Mouse (Mus musculus) stomach, postnatal 0 days (tissue): Measurements from ENCODE around the gene Tnfrsf4. TPM values are rescaled to one million over a fixed set of nuclear protein-coding genes. Genes with fewer than 3 reads are reported as not detected.

Experiments
- ATAC-seq: fragments of 200-750 bp; cut with Nextera tagmentation; 2 replicates; pipeline ENCODE4 v1.8.0; 2017; ENCODE audit not compliant: low FRiP score, low TSS enrichment
- DNase-seq: peaks from one replicate; pipeline ENCODE4 v3.0.0-alpha.2; 2016; ENCODE audit warnings: low spot score
- H3K27ac ChIP-seq: fragments of 300-500 bp; sonication (generic); replicated peaks from 2 replicates; pipeline ENCODE4 v1.5.1; 2014; ENCODE audit warnings: mild to moderate bottlenecking, control low read depth
- H3K27me3 ChIP-seq: fragments of 300-500 bp; sonication (generic); 2 replicates; pipeline ENCODE4 v1.6.1; 2014; ENCODE audit warnings: low read length; ENCODE audit not compliant: control insufficient read depth, insufficient read depth
- H3K36me3 ChIP-seq: fragments of 300-500 bp; sonication (generic); 2 replicates; pipeline ENCODE4 v1.6.1; 2014; ENCODE audit warnings: low read length, mixed read lengths; ENCODE audit not compliant: control insufficient read depth, insufficient read depth
- H3K4me1 ChIP-seq: fragments of 300-500 bp; sonication (generic); replicated peaks from 2 replicates; pipeline ENCODE4 v1.6.1; 2014; ENCODE audit warnings: antibody characterized with exemption; ENCODE audit not compliant: control insufficient read depth, insufficient read depth
- H3K4me2 ChIP-seq: fragments of 300-500 bp; sonication (generic); replicated peaks from 2 replicates; pipeline ENCODE4 v1.6.1; 2014; ENCODE audit warnings: low read depth, mild to moderate bottlenecking, control low read depth, moderate library complexity
- H3K4me3 ChIP-seq: fragments of 300-500 bp; sonication (generic); 2 replicates; pipeline ENCODE4 v1.5.1; 2014; ENCODE audit warnings: low read depth, low read length, control low read depth
- H3K9ac ChIP-seq: fragments of 300-500 bp; sonication (generic); 2 replicates; pipeline ENCODE4 v1.6.1; 2014; ENCODE audit warnings: mild to moderate bottlenecking, low read length, control low read depth, mixed read lengths
- H3K9me3 ChIP-seq: fragments of 300-500 bp; sonication (generic); 2 replicates; pipeline ENCODE4 v1.6.1; 2016; ENCODE audit warnings: low read length; ENCODE audit not compliant: control insufficient read depth
- CTCF ChIP-seq: IDR thresholded peaks from 2 replicates; pipeline ENCODE4 v1.5.1; 2016; ENCODE audit warnings: antibody characterized with exemption, low read depth, mild to moderate bottlenecking, moderate library complexity
- EP300 ChIP-seq: optimal IDR thresholded peaks from 2 replicates; pipeline ENCODE3; 2016; ENCODE audit warnings: antibody characterized with exemption
- WGBS: fragments of 180-500 bp; shearing (Covaris S2); extraction: QIAGEN DNeasy Blood & Tissue Kit; methylation state at CpG from one replicate; pipeline ENCODE4 v1.1.7; 2014; 5-methylcytosine and 5-hydroxymethylcytosine counted together
- polyA plus RNA-seq: library from polyadenylated mRNA; unstranded; fragments of >200 nt; fragmentation: Nextera tagmentation; extraction: Ambion mirVana; gene quantifications from 2 replicates; pipeline ENCODE4 v1.2.1, GENCODE M21; 2015

The Tnfrsf4 gene
- polyA plus RNA-seq, 1 experiment from 2014 or later, result 0.21 TPM

DNA sequence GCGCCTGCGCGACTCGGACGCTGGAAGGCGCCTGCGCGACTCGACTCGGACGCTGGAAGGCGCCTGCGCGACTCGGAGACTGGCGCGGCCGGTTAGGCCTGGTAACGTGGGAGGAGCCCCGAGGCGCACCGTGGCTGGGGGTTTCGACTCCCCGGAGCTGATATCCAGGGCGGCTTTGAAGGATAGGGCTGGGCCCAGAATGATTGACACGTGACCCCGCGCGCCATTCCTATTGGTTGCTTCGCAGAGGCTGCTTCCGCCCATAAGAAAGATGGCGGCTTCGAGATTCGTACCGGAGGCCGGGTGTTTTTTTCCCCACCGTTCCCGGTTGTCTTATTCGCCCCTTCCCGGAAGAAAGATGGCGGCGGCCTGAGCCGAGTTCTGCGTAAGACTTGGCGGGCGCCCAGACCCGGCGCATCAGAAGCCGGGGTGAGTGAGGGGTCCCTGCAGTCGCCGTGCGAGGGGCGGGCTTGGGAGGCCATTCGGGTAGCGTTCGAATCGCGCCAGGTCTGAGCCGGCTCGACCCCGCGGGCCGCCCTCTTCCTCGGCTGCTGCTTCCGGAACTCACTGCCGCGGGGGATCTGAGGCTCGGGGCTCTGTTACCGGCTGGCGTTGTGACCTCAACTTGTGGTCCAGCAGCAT, 20.6 kb upstream of the Tnfrsf4 start:
- Histone ChIP-seq H3K4me1 (peaks cover 11% of the 10 kb centered on the region), H3K36me3 (peaks cover 5% of the 10 kb centered on the region; the same call in 1 of the 2 replicates), H3K27ac (peak overlapping the region; percentile 95), H3K9me3 (no peaks in the 10 kb centered on the region), H3K4me3 (peak overlapping the region; percentile 92), H3K27me3 (no peaks in the 10 kb centered on the region), H3K9ac (peak overlapping the region; percentile 87), H3K4me2 (peak overlapping the region; percentile 66)
- peak; percentile 86 for ATAC-seq
- TF ChIP-seq CTCF (peak; percentile 21; the same call in 1 of the 2 replicates), EP300 (no peak)
- DNase-seq, result peak; percentile 94
- under 1% methylated on average over 68 of the region's 70 CpGs for WGBS

DNA sequence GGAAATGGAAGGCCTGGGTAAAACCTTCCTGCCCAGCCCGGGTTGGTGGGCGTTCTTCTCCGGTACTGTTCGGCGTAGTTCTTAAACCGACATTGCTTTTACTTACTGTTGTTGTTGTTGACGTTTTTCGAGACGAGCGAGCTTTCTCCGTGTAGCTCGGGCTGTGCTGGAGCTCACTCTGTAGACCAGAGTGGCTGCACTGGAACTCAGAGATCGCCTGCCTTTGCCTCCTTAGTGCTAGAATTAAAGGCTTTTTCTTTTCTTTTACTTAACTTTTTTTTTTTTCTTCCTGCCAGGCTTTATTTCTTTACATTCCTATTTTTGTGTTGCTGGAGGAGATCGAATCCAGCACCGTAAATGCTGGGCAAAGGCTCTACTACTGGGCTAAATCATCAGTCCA, 20.0 kb upstream of the Tnfrsf4 start:
- 3% methylated on average over 15 of the region's 15 CpGs for WGBS
- Histone ChIP-seq H3K27me3 (no peaks in the 10 kb centered on the region), H3K4me2 (peak overlapping the region; percentile 66), H3K4me3 (peak overlapping the region; percentile 92), H3K36me3 (peaks cover 6% of the 10 kb centered on the region; the same call in 1 of the 2 replicates), H3K9ac (peak overlapping the region; percentile 87), H3K4me1 (peaks cover 11% of the 10 kb centered on the region), H3K27ac (peak overlapping the region; percentile 95), H3K9me3 (no peaks in the 10 kb centered on the region)
- DNase-seq (no peak), ATAC-seq (no peak)
- TF ChIP-seq CTCF, result no peak
- no peak for TF ChIP-seq EP300

DNA sequence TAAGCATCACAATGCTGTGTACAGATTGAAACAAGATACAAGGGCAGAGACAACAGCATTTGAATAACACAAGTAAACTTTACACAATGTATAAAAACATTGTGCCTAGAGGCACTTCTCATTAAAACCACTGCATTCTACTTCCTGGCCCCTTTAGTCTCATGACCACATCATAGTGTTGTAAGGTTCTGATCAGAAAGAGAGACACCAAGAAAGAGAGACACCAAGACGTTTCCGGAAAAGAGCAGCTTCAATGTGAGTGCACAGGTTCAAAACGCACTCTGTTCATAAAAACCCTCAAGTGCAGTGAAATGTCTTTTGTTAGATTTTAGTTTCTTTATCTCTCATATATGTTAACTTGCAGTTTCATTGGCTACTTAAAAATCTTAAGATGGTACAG, 9.5 kb upstream of the Tnfrsf4 start:
- Histone ChIP-seq H3K4me3 (no peak overlapping the region), H3K36me3 (peaks cover 31% of the 10 kb centered on the region), H3K27ac (no peak overlapping the region), H3K9ac (no peak overlapping the region), H3K27me3 (no peaks in the 10 kb centered on the region), H3K4me2 (no peak overlapping the region), H3K9me3 (no peaks in the 10 kb centered on the region), H3K4me1 (no peaks in the 10 kb centered on the region)
- ATAC-seq (no peak), DNase-seq (no peak)
- WGBS, result 90% methylated on average over 3 of the region's 3 CpGs
- TF ChIP-seq EP300 (no peak), CTCF (no peak)

DNA sequence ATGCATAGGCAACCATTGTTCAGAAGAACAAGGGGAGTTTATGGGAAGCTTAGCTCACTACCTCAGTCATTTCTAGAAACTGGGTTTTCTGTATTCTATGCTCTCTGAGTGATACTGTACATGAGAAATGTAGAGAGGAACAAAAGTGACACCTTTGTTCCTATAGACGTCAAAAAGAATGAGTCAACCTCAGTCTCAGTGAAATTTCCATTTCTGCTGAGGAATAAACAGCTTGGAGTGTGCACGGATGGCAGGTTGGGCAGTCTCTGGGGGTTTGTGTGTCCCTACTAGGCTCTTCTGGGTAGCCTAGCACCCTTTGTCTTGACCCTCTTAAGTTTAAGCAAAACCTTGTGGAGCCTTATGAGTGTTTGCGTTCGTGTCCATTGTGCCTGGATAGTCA, 5.3 kb upstream of the Tnfrsf4 start:
- ATAC-seq, result no peak
- Histone ChIP-seq H3K9ac (no peak overlapping the region), H3K4me2 (no peak overlapping the region), H3K4me3 (no peak overlapping the region), H3K4me1 (no peaks in the 10 kb centered on the region), H3K9me3 (no peaks in the 10 kb centered on the region), H3K27me3 (no peaks in the 10 kb centered on the region), H3K36me3 (peaks cover 29% of the 10 kb centered on the region), H3K27ac (no peak overlapping the region)
- TF ChIP-seq CTCF (no peak), EP300 (no peak)
- 87% methylated on average over 4 of the region's 4 CpGs for WGBS
- DNase-seq, result no peak

GRCm38 (mm10) chr4:156014436-156014835, 793 bp downstream of the Tnfrsf4 start:
- H3K27me3 ChIP-seq, result no peaks in the 10 kb centered on the region
- TF ChIP-seq EP300 (no peak), CTCF (no peak)
- H3K4me3 ChIP-seq, result no peak overlapping the region
- H3K9ac ChIP-seq, result no peak overlapping the region
- DNase-seq (no peak), ATAC-seq (no peak)
- 87% methylated on average over 2 of the region's 2 CpGs for WGBS
- no peaks in the 10 kb centered on the region for H3K4me1 ChIP-seq
- peaks cover 12% of the 10 kb centered on the region; the same call in 1 of the 2 replicates for H3K36me3 ChIP-seq
- H3K9me3 ChIP-seq, result no peaks in the 10 kb centered on the region
- no peak overlapping the region for H3K27ac ChIP-seq
- H3K4me2 ChIP-seq, result no peak overlapping the region

DNA sequence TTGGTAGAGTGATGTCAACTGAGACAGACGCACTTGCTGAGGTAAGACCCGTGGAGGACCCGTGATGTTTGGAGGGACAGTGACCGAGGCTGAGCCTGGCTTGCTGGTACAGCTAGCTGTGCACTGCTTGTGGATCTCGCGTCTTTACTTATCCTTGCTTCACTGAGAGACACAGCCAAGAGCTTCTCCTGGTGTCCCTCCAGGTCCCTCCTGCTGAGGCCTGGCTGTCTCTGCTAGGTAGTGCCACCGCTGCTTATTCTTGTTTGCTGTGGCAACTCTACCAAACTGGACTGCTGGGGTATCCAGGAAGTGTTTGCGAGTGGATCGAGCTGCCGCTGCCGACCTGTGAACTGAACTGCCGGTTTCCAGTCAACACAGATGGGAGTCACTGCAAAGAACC, 6.1 kb downstream of the Tnfrsf4 start:
- Histone ChIP-seq H3K9ac (no peak overlapping the region), H3K4me2 (no peak overlapping the region), H3K27ac (no peak overlapping the region), H3K9me3 (no peaks in the 10 kb centered on the region), H3K4me3 (no peak overlapping the region), H3K27me3 (no peaks in the 10 kb centered on the region), H3K4me1 (no peaks in the 10 kb centered on the region), H3K36me3 (no peaks in the 10 kb centered on the region; the same call in 1 of the 2 replicates)
- WGBS, result 92% methylated on average over 12 of the region's 12 CpGs
- DNase-seq, result no peak
- ATAC-seq, result no peak
- no peak for TF ChIP-seq EP300
- TF ChIP-seq CTCF, result no peak
